Mouse (Mus musculus) urinary bladder, postnatal 4 days (tissue): ENCODE measurements around the gene Arhgap15.

Experiments used
- DNase-seq, 2 experiments: peaks; one replicate each; pipeline ENCODE4 v3.0.0; 2021 to 2022; ENCODE audit warnings: low spot score in 2 of 2

Gene Arhgap15

DNA sequence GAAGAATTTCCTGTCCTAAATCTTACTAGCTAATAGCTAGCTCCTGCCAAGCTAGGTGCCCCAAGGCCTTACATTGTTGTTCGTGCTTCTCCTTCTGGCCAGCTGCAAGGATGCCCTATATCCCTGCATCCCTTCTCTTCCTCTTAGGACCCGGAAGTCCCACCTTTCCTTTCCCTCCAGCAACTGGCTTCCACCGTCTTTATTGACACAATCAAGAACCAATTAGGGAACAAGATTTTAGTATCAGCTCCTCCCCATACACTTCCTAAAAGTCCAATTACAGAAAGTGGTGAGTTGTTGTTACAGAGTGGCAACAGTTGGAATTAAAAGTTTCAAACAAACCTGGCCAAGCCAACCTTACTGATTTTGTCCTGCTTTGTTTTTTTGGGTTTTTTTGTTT lies 183.1 kb downstream of the Arhgap15 start:
- no peak for DNase-seq

DNA sequence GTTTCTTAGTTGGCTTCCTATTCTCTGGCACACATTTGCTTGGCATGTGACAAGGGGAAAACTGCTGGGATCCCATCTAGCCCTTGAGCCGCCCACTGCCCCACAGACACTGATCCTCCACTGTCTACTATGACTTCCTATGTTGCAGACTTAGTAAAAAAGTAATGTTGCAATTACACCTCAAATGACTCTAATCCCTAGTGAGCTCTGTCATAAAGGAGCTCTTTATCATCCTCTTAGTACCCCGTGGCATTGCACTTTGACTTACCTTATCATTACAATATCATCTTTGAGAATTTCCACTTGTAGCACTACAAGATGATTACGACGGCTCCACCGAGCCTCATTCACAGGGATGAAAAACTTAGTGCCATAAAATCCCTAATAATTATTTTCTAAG lies 190.6 kb downstream of the Arhgap15 start:
- no peak for DNase-seq

DNA sequence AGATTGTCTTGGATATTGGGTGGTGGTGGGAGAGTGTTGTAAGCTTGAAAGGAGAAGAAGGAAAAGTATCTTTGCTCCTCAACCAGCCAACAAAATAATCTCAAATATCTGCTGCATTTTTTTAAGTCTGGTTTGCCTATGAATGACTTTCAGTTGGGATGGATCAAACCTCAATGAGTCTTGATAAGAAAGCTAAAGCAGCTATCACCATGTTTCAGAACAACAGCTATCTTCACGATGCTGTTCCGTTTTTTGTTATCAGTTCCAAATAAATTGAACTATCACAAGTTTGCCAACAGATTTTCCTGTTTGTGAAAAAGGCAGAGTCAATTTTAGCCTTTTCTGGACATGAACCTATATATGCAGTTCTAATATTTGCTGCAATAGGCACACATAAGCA lies 197.1 kb downstream of the Arhgap15 start:
- no peak for DNase-seq

DNA sequence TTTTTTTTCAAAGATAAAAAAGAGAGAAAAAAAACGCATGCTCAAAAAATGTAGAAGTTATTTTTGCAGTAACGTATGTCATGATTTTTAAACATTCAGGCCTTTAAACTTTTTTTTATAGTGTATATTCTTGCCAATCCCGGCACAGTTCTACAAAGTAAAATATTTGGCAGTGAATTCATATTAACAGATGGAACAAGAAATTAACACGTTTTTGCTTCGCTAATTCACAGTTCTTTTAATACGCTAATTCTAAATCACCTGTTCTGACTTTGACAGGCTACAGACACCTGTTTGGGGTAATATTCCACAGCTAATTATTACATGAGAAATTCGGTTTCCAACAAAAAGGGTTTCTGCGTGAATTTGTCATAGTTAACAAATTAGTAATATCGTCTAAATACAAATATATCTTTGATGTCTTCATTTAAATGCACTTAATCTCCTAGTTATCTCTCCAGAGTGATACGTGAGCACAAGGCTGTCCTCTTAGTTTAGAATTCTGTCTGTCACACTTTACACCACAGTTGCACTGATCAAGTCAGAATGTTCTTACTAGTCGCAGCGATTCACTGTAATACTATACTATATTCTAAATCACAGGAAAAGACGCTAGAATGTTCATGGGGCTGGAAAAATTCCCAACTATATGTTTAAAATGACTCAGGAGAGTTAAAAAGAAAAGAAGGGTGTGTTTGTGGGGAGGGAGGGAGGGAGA lies 201.3 kb downstream of the Arhgap15 start:
- no peak for DNase-seq

DNA sequence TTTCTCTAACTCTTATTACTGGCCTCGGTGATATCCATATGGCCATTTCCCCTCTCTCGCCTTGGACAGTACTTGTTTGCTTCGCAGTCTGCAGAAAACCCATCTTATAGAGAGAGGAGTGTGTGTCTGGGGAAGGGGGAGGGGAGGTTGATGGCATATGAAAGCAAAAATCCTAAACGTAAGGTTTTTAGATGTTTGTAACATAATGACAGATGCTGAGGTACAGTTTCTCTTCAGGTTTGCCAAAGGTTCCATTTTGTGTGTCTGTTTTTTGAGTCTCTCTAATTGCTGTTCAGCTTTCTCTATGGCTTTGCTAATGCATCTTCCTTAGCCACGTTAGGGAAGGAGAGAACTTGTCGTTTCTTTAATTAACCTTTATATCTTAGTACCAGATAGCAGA lies 202.1 kb downstream of the Arhgap15 start:
- DNase-seq: no peak

DNA sequence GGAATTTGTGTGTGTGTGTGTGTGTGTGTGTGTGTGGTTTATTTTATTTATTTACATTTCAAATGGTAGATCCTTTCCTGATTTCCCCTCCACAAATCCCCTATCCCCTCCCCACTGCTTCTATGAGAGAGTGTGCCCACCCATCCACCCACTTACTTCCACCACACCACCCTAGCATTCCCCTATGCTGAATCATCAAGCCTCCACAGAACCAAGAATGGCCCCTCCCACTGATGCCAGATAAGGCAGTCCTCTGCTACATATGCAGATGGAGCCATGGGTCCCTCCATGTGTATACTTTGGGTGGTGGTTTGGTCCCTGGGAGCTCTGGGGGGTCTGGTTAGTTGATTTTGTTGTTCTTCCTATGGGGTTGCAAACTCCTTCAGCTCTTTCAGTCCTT lies 210.6 kb downstream of the Arhgap15 start:
- no peak for DNase-seq

DNA sequence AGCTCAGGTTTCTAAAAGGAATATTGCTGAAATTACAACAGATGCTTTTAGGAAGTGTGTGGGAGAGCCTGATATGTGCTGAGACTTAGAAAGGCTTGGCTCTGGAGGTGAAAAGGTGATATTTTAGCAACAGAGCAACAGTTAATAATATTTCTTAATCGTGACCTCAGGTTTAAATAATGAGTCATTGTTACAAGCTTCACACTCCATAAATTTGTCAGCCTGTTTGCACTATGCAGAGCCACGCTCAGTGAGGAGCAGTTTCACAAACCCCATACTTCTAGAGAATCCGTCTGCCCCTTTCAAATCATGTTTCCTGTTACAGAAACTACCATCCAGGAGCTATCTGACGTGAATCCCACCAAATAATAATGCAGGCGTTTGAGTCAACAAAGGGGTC lies 213.8 kb downstream of the Arhgap15 start:
- DNase-seq: no peak

DNA sequence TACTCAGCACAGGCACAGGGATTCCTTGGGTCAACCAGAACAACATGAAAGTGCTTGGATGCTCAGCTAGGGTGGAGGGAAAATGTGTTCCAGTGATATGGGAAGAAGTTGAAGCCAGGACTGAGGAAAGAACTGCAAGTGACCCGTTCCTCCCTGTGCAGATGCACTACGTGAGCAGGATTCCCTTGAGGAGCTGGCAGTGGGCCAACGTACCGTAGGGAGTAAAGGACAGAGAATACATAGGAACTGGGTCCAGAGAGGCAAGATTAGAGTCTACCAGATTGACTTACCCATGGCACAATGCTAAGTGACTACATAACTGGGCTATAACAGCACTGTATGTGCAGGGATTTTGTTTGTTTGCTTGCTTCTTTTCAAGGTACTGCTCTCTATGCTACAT lies 220.0 kb downstream of the Arhgap15 start:
- peak in 1 of 2 experiments; percentile 61 for DNase-seq

DNA sequence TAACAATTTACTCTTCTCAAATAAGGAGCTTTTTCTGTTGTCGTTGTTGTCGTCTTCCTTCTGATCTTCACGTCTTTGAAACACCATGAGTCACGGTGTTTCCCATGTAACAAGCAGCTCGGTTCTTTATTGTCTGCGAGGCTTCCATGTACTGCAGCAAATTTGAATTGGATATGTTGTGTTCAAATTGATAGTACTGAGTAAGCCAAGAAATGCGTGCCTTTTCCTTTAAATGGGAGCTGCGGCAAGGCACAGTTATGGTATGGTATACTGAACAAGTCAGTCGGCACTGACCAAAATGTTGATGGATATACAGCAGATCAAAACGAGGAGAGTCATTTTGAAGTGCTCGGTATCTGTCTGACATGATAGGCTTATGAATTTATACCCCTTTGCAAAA lies 229.1 kb downstream of the Arhgap15 start:
- no peak for DNase-seq

DNA sequence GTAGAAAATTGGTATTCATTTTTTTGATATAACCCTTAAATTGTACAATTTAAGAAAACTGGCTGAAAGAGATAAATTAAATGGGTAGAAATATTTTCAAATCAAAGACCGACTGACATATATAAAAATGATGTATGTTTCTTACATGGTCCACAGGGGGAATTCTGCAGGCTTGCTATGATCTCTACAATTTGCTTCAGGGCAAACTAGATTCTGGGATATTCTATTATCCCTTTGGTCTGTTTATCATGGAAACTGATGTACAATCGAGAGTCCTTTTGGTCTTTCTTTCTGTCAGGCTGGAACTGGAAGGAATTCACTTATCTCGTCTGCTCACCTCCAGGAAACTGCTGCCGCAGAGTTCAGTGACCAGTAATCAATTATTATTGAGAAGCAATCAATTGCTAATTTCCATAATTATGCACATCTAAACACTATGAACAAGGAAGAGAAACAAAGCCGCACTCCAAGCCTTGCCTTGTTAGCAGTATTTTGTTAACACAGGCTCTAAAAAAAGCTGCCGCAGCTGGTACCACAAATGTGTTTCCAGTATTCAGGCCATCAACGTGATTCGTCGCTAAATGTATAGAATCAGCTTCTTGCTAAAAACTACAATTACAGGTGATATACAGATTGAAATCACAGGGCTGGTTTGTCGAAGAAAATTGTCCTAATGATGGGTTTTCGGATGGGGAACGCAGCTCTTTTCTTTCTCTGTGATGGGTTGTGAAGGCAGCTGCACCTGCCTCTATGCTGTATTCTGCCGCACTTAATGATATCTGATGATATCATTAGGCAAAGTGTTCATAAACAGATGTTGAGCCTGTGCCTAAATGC lies 229.8 kb downstream of the Arhgap15 start:
- no peak for DNase-seq

DNA sequence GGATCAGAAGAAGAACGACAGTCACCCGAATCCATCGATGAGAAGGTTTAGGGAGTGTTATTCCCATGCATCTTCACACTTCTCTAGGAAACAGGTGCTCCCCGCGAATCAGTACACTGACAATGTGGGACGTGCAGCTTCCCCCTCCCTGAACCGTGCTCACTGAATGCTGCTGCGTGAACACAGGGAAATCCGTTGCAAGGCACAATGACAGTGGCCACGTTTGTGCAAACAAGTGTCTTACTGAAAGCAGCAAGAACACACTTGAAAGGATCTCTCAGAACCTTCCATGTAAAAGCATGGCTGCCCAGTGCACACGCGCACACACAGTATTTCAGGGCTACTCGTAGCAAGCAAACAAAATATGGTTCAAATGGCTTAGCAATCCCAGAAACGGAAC lies 237.4 kb downstream of the Arhgap15 start:
- DNase-seq: no peak

DNA sequence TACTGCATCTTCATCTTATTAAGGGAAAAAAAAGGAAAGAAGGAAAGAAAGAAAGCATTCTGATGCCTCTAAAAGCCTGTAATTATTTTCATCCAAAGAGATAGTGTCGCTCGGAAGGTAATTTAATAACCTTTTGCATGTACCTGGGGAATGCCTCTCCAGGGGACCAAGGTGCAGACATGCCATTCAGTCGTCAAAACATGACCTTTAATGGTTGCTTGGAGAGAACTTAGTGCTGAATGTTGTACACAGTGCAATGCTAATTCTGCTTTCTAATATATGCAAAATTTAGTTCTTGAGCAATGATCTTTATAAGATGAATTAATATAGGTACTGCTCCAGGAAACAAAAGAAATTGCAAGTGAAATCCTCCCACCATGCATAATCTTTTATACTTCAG lies 239.3 kb downstream of the Arhgap15 start:
- DNase-seq: no peak

DNA sequence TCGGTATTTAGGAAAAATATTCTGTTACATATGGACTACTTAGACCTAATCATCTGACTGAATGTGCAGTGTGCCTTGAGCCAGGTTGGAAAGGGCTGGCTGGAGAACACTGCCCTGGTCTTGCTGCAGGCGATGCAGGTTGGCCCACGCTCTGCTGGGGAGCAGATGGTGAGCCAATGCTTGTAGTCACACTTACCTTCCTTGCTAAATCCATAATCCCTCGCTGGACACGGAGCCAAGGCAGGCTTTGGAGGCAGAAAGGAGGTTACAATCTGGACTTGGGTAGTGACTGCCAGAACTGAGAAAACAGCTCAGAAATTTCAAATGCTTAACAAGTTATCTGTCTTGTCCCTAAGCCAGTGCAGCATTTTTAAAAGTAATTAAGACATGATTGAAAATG lies 241.2 kb downstream of the Arhgap15 start:
- no peak for DNase-seq

DNA sequence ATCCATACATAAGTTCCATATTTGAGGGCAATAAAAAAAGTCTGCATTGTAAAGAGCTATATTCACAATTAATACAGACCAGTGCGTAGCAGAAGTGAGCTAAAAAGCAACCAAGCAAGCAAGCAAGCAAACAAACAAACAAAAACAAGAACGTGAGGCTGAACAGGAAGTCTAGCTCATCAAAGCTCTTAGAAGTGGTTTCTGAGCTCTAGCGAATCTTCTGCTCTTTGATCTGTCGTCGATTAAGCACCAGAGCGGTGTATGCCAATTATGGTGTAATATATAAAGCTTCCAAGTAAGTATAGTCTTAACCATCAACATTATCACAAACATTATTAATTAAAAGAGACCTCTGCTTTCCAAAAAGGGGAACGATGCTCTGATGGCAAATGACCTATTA lies 243.9 kb downstream of the Arhgap15 start:
- DNase-seq: no peak

DNA sequence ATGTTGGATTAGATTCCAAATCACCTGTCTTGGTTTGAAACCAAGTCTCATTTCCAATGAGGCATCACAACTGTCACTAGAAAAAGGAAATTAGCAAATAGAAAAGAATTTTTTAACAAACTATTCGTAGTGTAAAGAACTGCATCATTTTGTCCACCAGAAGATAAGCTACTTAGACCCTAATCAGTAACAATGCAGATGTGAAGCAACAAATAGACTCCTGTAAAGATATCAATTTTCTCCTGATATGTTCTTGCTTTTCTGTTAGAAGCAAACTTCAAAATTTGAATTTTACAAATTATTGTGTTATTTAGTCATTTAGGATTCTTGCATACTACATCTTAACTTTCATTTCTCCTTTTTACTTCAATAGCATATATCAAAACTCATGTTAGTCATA lies 253.8 kb downstream of the Arhgap15 start:
- DNase-seq: no peak

DNA sequence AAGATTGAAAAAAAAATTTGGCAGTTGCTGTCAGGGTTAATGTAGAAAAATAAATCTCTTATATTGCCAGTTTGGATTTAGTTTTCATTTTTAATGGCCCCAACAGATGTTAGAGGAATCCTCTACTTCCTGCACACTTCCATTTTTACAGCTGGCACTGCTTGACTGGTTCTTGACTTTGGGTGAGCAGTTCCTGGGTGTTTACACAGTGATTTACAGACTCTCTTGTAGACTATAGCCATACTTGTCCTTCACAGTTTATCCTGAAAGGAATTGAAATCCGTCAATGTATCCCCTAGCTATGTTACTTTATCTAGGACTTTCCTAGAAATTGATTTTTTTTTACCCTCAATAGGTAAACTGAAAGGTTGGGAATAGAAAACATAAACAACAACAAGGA lies 261.6 kb downstream of the Arhgap15 start:
- DNase-seq: no peak

DNA sequence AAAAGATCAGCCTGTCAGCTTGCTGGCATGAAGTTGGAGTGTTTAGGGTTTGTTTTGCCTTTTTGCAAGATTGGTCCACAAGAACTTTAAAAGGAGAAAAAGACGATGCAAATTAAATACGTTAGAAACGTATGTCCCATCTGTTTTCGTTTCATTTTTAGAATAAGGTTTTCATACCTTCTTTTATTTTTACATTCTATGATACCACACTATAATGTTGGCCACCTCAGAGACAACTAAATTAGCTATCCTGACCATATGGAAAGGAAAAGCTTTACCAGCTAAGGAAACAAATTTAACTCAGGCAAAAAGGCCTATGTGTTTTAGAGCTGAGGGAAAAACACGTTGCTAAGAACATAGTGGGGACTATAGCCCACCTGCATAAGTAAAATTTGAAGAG lies 264.8 kb downstream of the Arhgap15 start:
- DNase-seq: no peak

DNA sequence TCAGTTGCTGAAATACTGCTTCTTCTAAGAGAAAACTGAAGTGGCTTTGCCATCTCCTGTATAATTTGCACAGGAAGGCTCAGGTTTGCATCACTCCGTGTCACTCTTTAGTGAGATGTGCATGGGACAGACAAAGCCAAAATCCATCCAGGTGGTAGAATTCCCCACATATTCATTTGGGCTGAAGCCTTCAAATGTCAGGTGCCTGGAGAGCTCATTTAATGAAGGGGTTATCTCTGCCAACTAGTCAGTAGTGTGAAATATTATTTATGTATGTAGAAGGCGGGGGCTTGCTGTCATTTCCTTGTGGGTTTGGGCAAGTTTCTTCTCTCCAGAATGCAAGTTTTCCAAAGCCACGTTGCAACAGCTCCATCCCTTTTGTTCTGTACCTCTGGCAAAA lies 268.1 kb downstream of the Arhgap15 start:
- no peak for DNase-seq

DNA sequence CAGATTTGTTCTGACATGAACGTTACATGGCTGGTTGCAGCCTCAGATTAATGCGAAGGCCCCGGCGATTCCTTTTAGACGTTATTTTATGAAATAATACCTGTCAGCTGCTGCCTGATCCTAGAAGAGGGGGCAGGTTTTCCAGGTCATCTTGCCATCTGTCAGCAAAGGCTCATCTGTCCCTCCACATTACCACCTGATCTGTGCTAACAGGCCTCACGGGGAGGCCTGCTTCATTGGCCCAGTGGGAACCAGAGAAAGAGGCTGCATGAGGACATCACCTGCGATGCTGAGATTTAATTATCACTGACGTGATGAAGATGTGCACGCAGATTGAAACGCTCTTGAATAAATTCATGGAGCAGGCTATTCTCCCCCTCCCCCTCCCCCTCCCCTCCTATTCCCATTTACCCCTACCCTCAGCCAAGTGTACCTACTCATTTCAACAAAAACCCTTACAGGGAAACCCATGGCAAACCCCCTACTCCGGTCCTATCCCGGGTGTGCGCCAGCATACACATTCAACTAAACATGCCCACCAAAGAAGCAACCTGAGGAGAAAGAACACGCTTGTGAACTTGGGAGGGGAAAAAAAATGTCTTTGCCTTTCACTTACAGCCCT lies 268.9 kb downstream of the Arhgap15 start:
- no peak for DNase-seq

DNA sequence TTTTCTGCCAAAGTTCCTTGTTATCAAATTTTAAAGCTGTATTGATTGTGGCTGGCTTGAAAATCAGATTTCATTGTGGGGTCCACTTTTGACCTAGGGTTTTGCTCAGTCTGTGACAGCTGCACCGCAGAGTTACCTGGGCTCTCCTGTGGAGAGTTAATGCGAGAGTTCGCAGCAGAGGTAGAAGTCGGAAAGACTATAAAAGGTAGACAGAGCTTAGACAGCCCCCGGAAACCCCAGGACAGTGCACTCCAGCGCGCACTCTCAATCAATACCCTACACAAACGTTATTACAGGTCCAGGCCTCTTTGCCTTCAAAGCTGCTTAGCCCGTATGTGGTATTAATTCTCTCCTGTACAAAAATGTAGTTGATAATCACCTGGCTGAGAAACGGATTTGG lies 269.4 kb downstream of the Arhgap15 start:
- no peak for DNase-seq

DNA sequence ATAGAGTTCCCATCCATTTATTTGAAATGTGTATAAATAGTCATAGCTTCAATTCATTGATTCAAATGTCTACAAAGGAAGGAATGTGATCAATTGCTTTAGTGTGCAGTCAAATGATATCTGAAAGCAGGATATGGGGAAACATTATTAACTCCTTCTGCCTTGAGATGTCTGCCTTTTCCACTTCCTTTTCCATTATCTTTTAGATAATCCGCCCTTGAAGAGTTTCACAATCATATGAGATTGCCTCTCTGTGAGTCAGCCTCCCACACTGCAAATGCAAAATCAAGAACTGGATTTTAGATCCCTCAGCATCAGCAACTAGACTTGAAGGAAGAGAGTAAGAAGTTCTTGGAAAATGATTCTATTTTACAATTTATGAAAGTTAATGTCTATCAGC lies 276.1 kb downstream of the Arhgap15 start:
- no peak for DNase-seq

DNA sequence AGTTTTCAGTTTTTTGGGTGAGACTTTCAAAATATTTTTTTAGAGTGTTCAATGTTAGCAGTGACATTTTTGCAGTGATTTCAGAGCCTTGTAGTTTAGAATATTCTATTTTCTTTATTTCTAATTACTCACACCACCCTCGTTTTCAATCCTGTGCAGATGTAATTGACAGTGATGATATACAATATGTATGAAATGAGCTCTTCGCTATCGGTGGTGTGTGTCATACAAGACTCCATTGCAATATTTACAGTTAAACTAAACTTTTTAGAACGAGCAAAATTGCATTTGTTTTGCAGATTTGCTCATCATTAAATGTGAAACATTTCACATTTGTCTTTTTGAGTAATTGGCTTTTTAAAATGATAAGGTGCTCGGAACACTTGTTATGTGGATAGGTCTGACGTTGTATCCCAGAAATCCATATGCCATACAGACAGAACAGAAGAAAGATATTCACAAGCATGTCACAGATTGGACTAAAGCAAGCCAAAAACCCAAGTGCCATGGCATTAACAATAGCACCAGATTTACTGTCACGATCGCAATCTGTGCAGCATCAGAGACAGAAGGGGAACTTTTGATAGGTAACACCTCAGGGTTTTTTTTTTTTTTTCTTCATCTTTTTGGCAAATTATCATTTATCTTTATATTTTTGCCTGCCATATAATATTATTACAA lies 280.6 kb downstream of the Arhgap15 start:
- no peak for DNase-seq
